Mouse (Mus musculus) neural tube, embryonic 14.5 days (tissue): ENCODE measurements around the gene Atxn1. TPM values are rescaled to one million over a fixed set of nuclear protein-coding genes. Genes with fewer than 3 reads are reported as not detected.

Experiments used
- ATAC-seq: fragments of 200-750 bp; cut with Nextera tagmentation; 2 replicates; pipeline ENCODE4 v1.8.0; 2017; ENCODE audit warnings: low read depth, mild to moderate bottlenecking, moderate TSS enrichment, moderate library complexity
- H3K27ac ChIP-seq: fragments of 300-500 bp; sonication (generic); 2 replicates; pipeline ENCODE4 v1.5.1; 2014; ENCODE audit warnings: low read depth, mild to moderate bottlenecking, control low read depth, low read length, moderate library complexity, mixed read lengths
- H3K27me3 ChIP-seq: fragments of 300-500 bp; sonication (generic); 2 replicates; pipeline ENCODE4 v1.6.1; 2014; ENCODE audit warnings: low read length; ENCODE audit not compliant: control insufficient read depth, insufficient read depth
- H3K36me3 ChIP-seq: fragments of 300-500 bp; sonication (generic); 2 replicates; pipeline ENCODE4 v1.6.1; 2014; ENCODE audit warnings: low read length, mixed read lengths; ENCODE audit not compliant: control insufficient read depth, insufficient read depth
- H3K4me1 ChIP-seq: fragments of 300-500 bp; sonication (generic); 2 replicates; pipeline ENCODE4 v1.6.1; 2014; ENCODE audit warnings: low read length; ENCODE audit not compliant: control insufficient read depth, insufficient read depth
- H3K4me2 ChIP-seq: fragments of 300-500 bp; sonication (generic); 2 replicates; pipeline ENCODE4 v1.6.1; 2014; ENCODE audit warnings: mild to moderate bottlenecking, low read depth, low read length, control low read depth
- H3K4me3 ChIP-seq: fragments of 300-500 bp; sonication (generic); 2 replicates; pipeline ENCODE4 v1.5.1; 2014; ENCODE audit warnings: low read depth, low read length, control low read depth, mixed read lengths
- H3K9ac ChIP-seq: fragments of 300-500 bp; sonication (generic); replicated peaks from 2 replicates; pipeline ENCODE4 v1.6.1; 2014; ENCODE audit warnings: low read depth, mild to moderate bottlenecking, control low read depth, low read length, mixed read lengths
- H3K9me3 ChIP-seq: fragments of 300-500 bp; sonication (generic); 2 replicates; pipeline ENCODE4 v1.6.1; 2016; ENCODE audit warnings: low read length; ENCODE audit not compliant: control insufficient read depth
- WGBS: fragments of 180-500 bp; shearing (Covaris S2); extraction: QIAGEN DNeasy Blood & Tissue Kit; methylation state at CpG from one replicate; pipeline ENCODE4 v1.1.7; 2014; 5-methylcytosine and 5-hydroxymethylcytosine counted together
- polyA plus RNA-seq: library from polyadenylated mRNA; unstranded; fragments of >200 nt; fragmentation: Nextera tagmentation; extraction: Ambion mirVana; gene quantifications from 2 replicates; pipeline ENCODE4 v1.2.1, GENCODE M21; 2014

Gene Atxn1
- polyA plus RNA-seq, 1 experiment from 2014 or later, result 9.4 TPM

DNA sequence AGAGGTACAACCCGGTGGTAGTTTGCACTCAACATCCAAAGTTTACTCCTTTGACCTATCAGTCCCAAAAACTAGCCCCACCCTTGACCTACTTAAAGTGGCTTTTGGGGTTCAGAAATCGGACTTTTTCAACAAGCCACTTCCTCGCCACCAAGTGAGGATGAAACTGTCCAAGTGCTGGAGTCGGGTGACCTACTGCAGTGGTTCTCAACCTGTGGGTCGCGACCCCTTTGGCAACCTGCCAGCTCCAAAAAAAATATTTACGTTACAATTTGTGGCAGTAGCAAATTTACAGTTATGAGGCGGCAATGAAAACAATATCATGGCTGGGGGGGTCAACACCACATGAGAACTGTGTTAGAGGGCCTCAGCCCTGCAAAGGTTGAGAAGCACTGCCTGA lies 95.9 kb downstream of the Atxn1 start:
- no peaks in the 10 kb centered on the region for H3K4me1 ChIP-seq
- H3K4me3 ChIP-seq, result no peak overlapping the region
- no peaks in the 10 kb centered on the region for H3K9me3 ChIP-seq
- H3K27me3 ChIP-seq, result no peaks in the 10 kb centered on the region
- H3K4me2 ChIP-seq, result no peak overlapping the region
- H3K9ac ChIP-seq, result no peak overlapping the region
- no peak overlapping the region for H3K27ac ChIP-seq
- no peak for ATAC-seq
- H3K36me3 ChIP-seq, result no peaks in the 10 kb centered on the region
- 86% methylated on average over 8 of the region's 8 CpGs for WGBS

DNA sequence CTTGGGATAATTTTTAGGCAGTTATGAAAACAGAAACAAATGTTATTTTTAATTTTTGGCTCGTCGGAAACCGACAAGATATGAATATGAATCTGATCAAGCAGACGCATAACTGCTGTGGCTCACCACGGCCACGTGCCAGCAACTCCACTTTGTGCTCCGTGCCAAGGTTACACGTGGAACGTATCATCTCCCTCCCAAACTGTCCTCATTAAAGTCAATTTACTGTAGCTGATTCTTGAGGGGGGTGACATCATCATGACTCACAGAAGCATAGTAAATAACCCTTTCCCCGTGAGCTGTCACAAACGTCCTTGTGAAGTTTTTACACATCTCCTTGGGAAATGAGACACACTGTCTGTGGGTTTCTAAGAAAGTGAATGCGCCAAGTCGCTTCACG lies 97.5 kb downstream of the Atxn1 start:
- Histone ChIP-seq H3K4me3 (no peak overlapping the region), H3K27ac (no peak overlapping the region), H3K9me3 (no peaks in the 10 kb centered on the region), H3K4me1 (no peaks in the 10 kb centered on the region), H3K4me2 (no peak overlapping the region), H3K9ac (no peak overlapping the region), H3K36me3 (no peaks in the 10 kb centered on the region), H3K27me3 (no peaks in the 10 kb centered on the region)
- ATAC-seq, result no peak
- WGBS, result 73% methylated on average over 14 of the region's 14 CpGs

- 91% methylated on average over 8 of the region's 8 CpGs for WGBS
- ATAC-seq, result no peak
- no peak overlapping the region for H3K4me3 ChIP-seq
- no peak overlapping the region for H3K27ac ChIP-seq
- no peak overlapping the region for H3K4me2 ChIP-seq
- no peaks in the 10 kb centered on the region for H3K4me1 ChIP-seq
- H3K27me3 ChIP-seq, result no peaks in the 10 kb centered on the region
- no peak overlapping the region for H3K9ac ChIP-seq
- no peaks in the 10 kb centered on the region for H3K9me3 ChIP-seq
- H3K36me3 ChIP-seq, result no peaks in the 10 kb centered on the region
Observed at GRCm38 (mm10) chr13:45866615-45867245, 98.1 kb downstream of the Atxn1 start.

DNA sequence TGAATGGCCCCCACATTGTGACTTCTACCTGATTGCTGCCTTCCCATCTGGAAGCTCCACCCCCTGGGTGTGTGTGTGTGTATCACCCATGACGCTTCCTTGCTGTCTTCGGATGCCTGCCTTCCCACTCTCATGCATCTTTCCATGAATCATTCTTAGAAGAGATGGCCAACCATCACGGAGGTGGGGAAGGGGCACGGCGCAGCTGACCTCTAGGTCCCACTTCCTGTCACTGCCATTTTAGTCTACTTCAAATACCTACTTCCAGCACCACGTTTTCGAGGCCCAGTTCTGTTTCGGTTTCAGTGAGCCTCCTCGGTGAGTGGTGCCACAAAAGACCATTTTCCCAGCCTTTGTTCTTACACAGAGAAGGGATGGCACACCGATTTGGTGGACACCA lies 99.2 kb downstream of the Atxn1 start:
- 94% methylated on average over 10 of the region's 10 CpGs for WGBS
- Histone ChIP-seq H3K9me3 (no peaks in the 10 kb centered on the region), H3K4me3 (no peak overlapping the region), H3K36me3 (no peaks in the 10 kb centered on the region), H3K27me3 (no peaks in the 10 kb centered on the region), H3K27ac (no peak overlapping the region), H3K4me1 (no peaks in the 10 kb centered on the region), H3K4me2 (no peak overlapping the region), H3K9ac (no peak overlapping the region)
- ATAC-seq, result no peak

- Histone ChIP-seq H3K4me2 (no peak overlapping the region), H3K27me3 (no peaks in the 10 kb centered on the region), H3K4me3 (no peak overlapping the region), H3K36me3 (no peaks in the 10 kb centered on the region), H3K4me1 (no peaks in the 10 kb centered on the region), H3K9ac (no peak overlapping the region), H3K9me3 (no peaks in the 10 kb centered on the region), H3K27ac (no peak overlapping the region)
- ATAC-seq, result no peak
- WGBS, result 85% methylated on average over 8 of the region's 8 CpGs
Observed at GRCm38 (mm10) chr13:45863779-45864178, 101.0 kb downstream of the Atxn1 start.

DNA sequence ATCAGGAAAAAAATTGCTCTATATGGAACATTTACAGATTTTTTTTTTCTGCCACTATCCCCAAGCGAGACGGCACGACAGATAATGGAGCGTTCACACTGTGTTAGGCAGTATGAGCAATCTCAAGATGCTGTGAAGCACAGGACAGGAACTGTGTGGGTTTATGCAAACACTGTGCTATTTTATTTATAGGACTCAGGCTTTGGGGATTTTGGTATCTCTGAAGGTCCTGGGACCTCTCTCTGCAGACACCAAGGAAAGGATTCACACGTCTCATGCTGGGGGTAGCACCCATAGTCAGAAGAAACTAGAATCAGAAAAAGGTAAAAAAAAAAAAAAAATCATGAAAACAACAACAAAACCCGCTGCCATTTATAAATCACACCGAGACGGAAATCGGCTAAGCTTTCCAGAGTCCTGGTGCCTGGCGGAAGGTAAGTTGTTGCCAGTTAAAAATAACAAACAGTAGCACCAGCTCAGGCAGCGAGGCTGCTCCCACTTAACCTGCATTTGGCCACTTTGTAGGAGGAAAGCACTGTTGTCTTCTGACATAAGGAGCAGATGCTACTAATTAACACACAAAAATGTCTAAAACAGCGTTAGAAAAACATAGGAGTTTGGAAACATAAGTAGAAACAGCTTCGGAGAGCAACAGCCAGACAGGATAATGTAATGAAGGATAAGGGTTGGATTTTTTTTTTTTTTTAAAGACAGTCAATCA lies 102.8 kb downstream of the Atxn1 start:
- H3K27me3 ChIP-seq, result no peaks in the 10 kb centered on the region
- WGBS, result 73% methylated on average over 13 of the region's 13 CpGs
- H3K27ac ChIP-seq, result no peak overlapping the region
- no peak overlapping the region for H3K9ac ChIP-seq
- no peak overlapping the region for H3K4me2 ChIP-seq
- H3K9me3 ChIP-seq, result no peaks in the 10 kb centered on the region
- H3K4me3 ChIP-seq, result no peak overlapping the region
- ATAC-seq, result no peak
- H3K36me3 ChIP-seq, result no peaks in the 10 kb centered on the region
- H3K4me1 ChIP-seq, result no peaks in the 10 kb centered on the region

GRCm38 (mm10) chr13:45861098-45861580 lies 103.7 kb downstream of the Atxn1 start:
- no peak overlapping the region for H3K27ac ChIP-seq
- WGBS, result 19% methylated on average over 10 of the region's 10 CpGs
- H3K36me3 ChIP-seq, result no peaks in the 10 kb centered on the region
- H3K4me2 ChIP-seq, result no peak overlapping the region
- no peaks in the 10 kb centered on the region for H3K9me3 ChIP-seq
- no peak overlapping the region for H3K9ac ChIP-seq
- H3K4me1 ChIP-seq, result no peaks in the 10 kb centered on the region
- no peak for ATAC-seq
- H3K4me3 ChIP-seq, result no peak overlapping the region
- no peaks in the 10 kb centered on the region for H3K27me3 ChIP-seq

GRCm38 (mm10) chr13:45859081-45859709 lies 105.6 kb downstream of the Atxn1 start:
- Histone ChIP-seq H3K9ac (no peak overlapping the region), H3K9me3 (no peaks in the 10 kb centered on the region), H3K27me3 (no peaks in the 10 kb centered on the region), H3K4me2 (no peak overlapping the region), H3K4me1 (no peaks in the 10 kb centered on the region), H3K4me3 (no peak overlapping the region), H3K36me3 (no peaks in the 10 kb centered on the region), H3K27ac (no peak overlapping the region)
- 72% methylated on average over 12 of the region's 12 CpGs for WGBS
- no peak for ATAC-seq

- Histone ChIP-seq H3K9ac (no peak overlapping the region), H3K4me3 (no peak overlapping the region), H3K27me3 (no peaks in the 10 kb centered on the region), H3K4me2 (no peak overlapping the region), H3K4me1 (no peaks in the 10 kb centered on the region), H3K27ac (no peak overlapping the region), H3K9me3 (no peaks in the 10 kb centered on the region), H3K36me3 (no peaks in the 10 kb centered on the region)
- ATAC-seq, result no peak
- 87% methylated on average over 8 of the region's 8 CpGs for WGBS
Observed at GRCm38 (mm10) chr13:45857416-45857815, 107.4 kb downstream of the Atxn1 start.
